Mouse (Mus musculus): ENCODE measurements around the gene Bcl2. TPM values are rescaled to one million over a fixed set of nuclear protein-coding genes. Genes with fewer than 3 reads are reported as not detected.

Gene Bcl2
- polyA plus RNA-seq, 1 experiment from 2014 or later = 11.5 TPM

DNA sequence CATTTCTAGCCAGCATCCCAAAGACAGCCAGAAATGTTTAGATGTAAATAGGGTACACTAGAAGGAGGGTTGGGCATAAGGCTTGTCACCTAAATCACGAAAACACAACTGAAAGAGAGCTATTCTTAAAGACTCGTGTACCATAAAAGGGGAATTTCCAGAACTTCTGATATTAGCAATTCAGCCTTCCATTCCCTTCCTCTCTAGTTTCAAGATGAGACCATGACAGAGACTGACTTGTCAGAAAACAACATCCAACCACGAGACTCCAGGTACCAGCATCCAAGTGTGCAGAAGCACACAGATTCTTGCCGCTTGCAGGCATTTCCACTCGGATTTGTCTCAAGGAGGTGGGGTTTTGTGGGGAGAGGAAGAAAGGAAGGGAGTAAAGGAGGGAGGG lies 146.6 kb downstream of the Bcl2 start:
- no peak for ATAC-seq (ENCODE audit: low FRiP score, low read depth)
- Histone ChIP-seq H3K9me3 (no peaks in the 10 kb centered on the region), H3K4me1 (no peaks in the 10 kb centered on the region), H3K27me3 (replicated peaks) (no peaks in the 10 kb centered on the region), H3K9ac (no peak overlapping the region), H3K4me2 (replicated peaks) (no peak overlapping the region), H3K36me3 (no peaks in the 10 kb centered on the region), H3K27ac (no peak overlapping the region), H3K4me3 (no peak overlapping the region)
- 71% methylated on average over 5 of the region's 5 CpGs for WGBS

DNA sequence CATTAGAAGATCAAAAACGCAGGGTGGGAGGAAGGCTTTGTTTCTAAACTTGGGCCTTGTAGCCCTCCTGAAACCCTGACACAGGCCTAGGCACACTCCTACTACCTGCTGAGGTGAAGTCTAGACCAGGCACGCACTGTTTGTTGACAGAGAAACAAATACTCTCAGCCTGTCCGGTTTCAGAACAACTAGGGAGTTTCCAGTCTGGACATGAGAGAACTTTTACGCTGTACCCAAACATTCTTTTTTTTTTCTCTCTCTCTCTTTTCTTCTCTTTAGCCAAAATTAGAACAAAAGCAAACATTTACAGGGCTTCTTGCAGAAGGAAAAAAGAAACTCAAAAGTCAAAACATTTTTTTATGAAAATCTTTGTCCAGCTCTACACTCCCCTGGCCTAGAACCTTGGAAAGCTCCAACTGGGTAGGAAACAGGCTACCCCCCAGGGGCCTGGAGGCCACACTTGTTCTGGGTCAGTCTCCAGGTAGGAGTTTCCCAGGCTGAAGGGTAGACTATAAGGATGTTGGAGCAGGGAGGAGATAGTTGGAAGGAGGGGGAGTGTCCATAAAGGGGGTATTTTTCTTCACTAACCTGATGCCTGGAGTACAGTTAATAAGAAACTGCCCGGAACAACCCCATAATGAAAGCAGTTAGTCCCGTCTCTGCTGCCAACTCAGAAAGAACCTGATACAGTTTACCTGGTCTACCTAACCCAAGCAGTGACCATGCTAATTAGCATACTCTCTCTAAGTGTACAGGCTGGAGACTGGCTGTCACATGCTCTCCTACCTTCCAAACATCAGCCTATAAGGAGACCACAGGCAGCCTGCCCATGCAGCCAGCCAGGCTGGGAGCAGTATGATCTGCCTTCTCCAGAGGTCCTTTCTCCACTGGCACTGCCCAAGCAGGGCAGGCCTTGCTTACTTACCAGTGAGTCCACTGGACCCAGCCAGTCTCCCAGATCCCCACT lies 147.7 kb downstream of the Bcl2 start:
- Histone ChIP-seq H3K4me3 (no peak overlapping the region), H3K4me1 (no peaks in the 10 kb centered on the region), H3K27ac (no peak overlapping the region), H3K9ac (no peak overlapping the region), H3K9me3 (no peaks in the 10 kb centered on the region), H3K27me3 (replicated peaks) (no peaks in the 10 kb centered on the region), H3K4me2 (replicated peaks) (no peak overlapping the region), H3K36me3 (no peaks in the 10 kb centered on the region)
- 89% methylated on average over 6 of the region's 6 CpGs for WGBS
- ATAC-seq (ENCODE audit: low FRiP score, low read depth) = no peak

DNA sequence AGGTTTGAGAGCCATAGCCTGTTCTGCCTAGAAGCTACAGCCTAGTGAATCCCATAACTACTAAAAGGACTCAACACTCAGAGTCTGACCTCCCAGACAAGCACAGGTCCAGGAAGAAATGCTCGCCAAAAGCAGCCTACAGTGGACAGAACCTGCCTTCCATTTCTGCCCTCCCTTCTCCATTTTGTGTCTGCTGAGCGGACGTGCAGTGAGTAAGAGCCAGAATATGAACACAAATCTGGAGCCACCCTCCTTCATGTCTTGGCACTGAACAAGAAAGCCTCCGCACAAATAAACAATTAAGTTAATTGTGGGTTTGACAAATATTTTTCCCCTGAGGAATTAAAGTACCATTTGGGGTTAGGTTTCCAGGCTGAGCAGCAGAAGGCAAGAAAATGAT lies 148.8 kb downstream of the Bcl2 start:
- Histone ChIP-seq H3K27ac (no peak overlapping the region), H3K4me1 (no peaks in the 10 kb centered on the region), H3K4me2 (replicated peaks) (no peak overlapping the region), H3K9ac (no peak overlapping the region), H3K36me3 (no peaks in the 10 kb centered on the region), H3K27me3 (replicated peaks) (no peaks in the 10 kb centered on the region), H3K4me3 (no peak overlapping the region), H3K9me3 (no peaks in the 10 kb centered on the region)
- 82% methylated on average over 4 of the region's 4 CpGs for WGBS
- ATAC-seq (ENCODE audit: low FRiP score, low read depth) = no peak

DNA sequence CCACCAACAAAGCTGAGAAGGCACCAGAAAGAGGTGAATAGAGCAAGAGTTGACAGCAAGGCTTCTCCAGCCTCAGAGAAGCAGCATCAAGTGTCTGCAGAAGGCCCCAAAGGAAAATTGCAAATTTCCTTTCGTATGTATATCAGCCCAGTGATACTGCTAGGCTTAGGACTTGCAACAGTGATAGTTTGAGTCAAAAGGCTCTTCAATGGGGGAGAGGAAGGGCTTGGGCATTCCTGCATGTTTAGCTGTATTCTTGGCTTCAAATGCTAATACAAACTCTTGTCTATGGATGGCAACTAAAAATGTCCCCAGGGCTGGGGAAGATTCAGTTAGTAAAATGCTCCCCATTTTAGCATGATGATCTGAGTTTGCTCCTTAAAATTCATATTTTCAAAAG lies 149.6 kb downstream of the Bcl2 start:
- Histone ChIP-seq H3K4me2 (replicated peaks) (no peak overlapping the region), H3K27ac (no peak overlapping the region), H3K9me3 (no peaks in the 10 kb centered on the region), H3K4me1 (no peaks in the 10 kb centered on the region), H3K4me3 (no peak overlapping the region), H3K27me3 (replicated peaks) (no peaks in the 10 kb centered on the region), H3K9ac (no peak overlapping the region), H3K36me3 (no peaks in the 10 kb centered on the region)
- 61% methylated on average over 1 of the region's 1 CpGs for WGBS
- no peak for ATAC-seq (ENCODE audit: low FRiP score, low read depth)

DNA sequence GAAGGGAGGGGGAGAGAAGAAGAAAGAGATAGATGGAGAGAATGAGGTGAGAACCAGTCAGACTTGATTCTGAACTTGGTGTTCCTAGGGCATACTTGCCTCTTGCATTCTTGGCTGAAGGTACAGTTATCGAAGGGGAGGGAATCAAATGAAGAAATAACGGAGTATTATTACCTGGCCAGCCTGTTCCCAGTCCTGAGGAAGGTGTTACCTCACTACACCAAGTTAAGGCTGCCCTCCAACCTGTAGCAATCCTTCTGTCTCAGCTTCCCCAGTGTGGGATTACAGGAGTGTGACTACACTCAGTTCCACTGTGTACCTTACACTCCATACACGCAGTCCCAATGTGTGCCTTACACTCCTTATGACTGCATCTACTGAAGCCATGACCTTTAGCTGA lies 151.3 kb downstream of the Bcl2 start:
- 95% methylated on average over 3 of the region's 3 CpGs for WGBS
- Histone ChIP-seq H3K4me1 (no peaks in the 10 kb centered on the region), H3K4me3 (no peak overlapping the region), H3K4me2 (replicated peaks) (no peak overlapping the region), H3K27ac (no peak overlapping the region), H3K9ac (no peak overlapping the region), H3K36me3 (no peaks in the 10 kb centered on the region), H3K9me3 (no peaks in the 10 kb centered on the region), H3K27me3 (replicated peaks) (no peaks in the 10 kb centered on the region)
- no peak for ATAC-seq (ENCODE audit: low FRiP score, low read depth)

DNA sequence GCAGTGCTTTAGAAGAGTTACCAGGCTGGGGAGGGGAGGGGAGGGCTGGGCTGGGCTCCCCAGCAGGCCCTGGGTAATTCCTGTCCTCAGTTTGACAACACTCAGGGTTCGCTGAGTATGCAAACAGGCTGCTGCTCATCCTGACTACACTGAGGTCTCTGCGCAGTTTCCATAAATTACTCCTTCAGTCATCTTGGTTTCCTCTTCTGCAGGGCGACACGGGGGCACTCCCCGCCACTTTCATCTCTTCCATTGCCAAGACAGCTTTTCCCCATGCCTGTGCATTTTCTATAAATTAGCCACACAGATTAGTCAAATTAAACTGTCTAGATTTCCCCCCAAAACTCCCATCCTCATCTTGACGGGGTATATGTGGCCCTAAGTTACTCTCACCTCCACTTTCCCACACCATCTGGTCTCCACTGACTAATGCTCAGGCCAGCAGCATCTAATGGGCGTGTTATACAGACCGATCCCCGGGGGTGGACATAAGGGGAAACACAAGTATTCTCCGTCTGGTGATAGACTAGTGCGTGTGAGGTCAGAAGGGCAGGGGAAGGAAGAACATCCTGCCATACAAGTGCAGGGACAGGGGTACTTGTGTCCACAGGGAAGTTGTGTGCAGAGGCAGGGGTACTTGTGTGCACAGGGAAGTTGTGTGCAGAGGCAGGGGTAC lies 152.9 kb downstream of the Bcl2 start:
- Histone ChIP-seq H3K27me3 (replicated peaks) (no peaks in the 10 kb centered on the region), H3K9me3 (no peaks in the 10 kb centered on the region), H3K36me3 (no peaks in the 10 kb centered on the region), H3K4me1 (no peaks in the 10 kb centered on the region), H3K27ac (no peak overlapping the region), H3K4me3 (no peak overlapping the region), H3K4me2 (replicated peaks) (no peak overlapping the region), H3K9ac (no peak overlapping the region)
- ATAC-seq (ENCODE audit: low FRiP score, low read depth) = no peak
- WGBS = 66% methylated on average over 11 of the region's 11 CpGs

DNA sequence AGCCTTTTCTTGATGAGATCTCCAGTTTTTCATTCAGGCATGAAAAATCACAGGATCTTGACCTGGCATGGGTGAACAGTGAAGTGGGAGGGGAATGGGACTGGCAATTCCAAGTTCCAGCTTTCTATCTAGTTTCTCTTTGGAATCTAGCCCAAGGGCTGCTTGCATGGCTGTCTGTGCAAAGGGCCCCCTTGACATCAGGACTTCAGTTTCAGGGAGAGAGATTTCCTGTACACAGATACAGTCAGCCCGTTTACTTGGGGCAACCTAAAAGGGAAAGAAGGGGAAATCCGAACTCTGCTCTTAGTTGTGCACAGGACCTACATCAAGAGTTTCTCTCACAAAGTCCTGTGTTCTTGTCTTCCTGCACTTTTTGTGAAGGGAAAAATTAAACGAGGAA lies 154.0 kb downstream of the Bcl2 start:
- Histone ChIP-seq H3K4me1 (no peaks in the 10 kb centered on the region), H3K9me3 (no peaks in the 10 kb centered on the region), H3K36me3 (no peaks in the 10 kb centered on the region), H3K27me3 (replicated peaks) (no peaks in the 10 kb centered on the region), H3K4me2 (replicated peaks) (no peak overlapping the region), H3K4me3 (no peak overlapping the region), H3K9ac (no peak overlapping the region), H3K27ac (no peak overlapping the region)
- WGBS = 77% methylated on average over 3 of the region's 3 CpGs
- no peak for ATAC-seq (ENCODE audit: low FRiP score, low read depth)

DNA sequence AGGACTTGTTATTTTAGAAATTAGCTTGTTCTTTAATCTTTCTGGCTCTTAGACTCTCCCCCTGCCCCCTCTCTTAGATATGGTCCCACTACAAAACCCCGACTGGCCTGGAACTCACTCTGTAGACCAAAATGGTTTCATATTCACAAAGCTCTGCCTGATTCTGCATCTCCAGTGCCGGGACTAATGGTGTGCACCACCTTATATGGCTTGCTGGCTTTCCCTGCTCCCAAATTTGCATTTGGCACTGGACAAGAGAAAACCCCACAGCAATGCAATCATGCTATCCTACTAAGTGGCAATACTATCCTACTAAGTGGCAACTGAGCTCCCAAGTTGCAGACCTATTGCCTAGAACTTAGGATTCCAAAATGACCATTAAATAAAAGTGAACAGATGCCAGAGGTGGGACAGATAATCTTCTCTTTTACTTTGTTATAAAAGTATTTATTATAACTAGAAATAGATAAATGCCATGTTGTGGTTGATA lies 154.9 kb downstream of the Bcl2 start:
- Histone ChIP-seq H3K4me1 (no peaks in the 10 kb centered on the region), H3K4me2 (replicated peaks) (no peak overlapping the region), H3K9ac (no peak overlapping the region), H3K36me3 (no peaks in the 10 kb centered on the region), H3K27ac (no peak overlapping the region), H3K27me3 (replicated peaks) (no peaks in the 10 kb centered on the region), H3K4me3 (no peak overlapping the region), H3K9me3 (no peaks in the 10 kb centered on the region)
- WGBS = 89% methylated on average over 2 of the region's 2 CpGs
- no peak for ATAC-seq (ENCODE audit: low FRiP score, low read depth)

DNA sequence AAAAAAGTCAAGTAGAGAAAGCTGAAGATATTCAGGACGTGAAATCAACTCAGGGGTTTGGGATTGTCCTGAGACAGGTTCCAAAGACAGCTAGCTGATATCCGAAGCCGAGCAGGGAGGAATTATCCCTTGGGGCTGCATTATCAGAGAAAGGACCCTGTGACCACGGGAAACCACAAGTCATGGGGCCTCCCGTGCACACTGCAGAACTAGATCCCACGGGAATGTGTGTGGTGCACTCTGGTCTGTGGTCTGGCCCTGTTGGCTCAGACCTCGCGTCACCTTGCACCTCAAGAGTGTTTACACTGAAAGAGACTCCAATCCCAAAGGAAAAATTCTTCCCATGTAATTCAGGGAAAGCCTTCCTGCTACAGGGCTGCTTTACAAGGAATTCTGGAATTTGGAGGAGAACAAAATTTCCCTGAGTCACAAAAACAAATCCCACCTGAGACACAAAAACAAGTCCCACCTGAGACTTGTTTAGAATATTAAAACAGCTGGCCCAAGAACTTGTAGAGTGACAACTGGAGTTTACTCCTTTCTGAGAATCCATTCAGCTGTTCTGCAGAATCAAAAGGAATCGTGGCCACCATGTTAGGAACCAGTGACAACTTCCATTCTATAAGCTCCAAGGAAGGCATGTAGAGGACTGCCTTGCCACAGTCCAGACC lies 158.4 kb downstream of the Bcl2 start:
- no peak overlapping the region for H3K9ac ChIP-seq
- 85% methylated on average over 9 of the region's 9 CpGs for WGBS
- H3K36me3 ChIP-seq = no peaks in the 10 kb centered on the region
- H3K9me3 ChIP-seq = no peaks in the 10 kb centered on the region
- H3K27ac ChIP-seq = no peak overlapping the region
- H3K27me3 ChIP-seq (replicated peaks) = no peaks in the 10 kb centered on the region
- no peak overlapping the region for H3K4me3 ChIP-seq
- H3K4me1 ChIP-seq = no peaks in the 10 kb centered on the region
- ATAC-seq (ENCODE audit: low FRiP score, low read depth) = no peak
- H3K4me2 ChIP-seq (replicated peaks) = no peak overlapping the region

DNA sequence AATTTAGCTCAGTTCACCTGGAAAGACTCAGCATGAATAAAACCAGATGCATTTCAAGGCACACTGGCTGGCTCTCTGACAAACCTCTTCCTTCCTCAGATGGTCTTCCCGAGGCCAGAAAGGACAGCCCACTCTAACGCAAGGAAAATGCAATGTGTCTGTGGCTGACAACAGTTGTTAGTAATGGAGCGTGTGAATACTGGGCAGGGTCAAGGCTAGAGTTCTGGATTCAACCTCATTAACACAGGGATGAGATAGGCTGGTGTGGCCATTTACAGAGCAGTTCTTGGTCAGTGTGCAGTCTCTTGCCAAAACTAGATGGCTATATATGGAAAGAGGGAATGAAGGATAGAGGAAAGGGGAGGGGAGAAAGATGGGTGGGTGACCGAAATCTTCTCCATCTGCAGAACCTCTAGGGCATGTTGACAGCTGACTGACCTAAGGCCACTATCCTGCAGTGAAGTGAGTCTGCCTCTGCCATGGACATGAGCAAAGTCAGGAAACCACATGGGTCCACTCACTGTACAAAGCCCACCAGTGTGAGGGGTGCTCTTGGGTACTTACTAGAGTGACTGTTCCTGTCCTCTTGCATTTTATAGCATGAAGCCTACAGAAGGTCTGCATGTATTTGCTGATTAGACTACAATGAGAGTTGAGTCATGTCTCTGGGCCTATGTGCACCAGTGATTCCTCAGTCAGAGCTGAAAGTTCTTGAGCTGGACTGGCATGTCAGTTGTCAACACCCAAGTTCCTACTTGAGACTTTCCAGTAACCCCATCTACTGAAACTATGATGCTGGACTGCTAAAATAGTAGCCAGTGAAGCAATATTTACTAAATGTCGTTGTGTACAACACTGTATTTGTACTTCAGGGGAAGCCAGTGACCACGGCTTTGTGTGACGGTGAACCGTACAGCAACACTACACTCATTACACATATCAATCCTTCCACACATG lies 159.9 kb downstream of the Bcl2 start:
- no peaks in the 10 kb centered on the region for H3K27me3 ChIP-seq (replicated peaks)
- no peak for ATAC-seq (ENCODE audit: low FRiP score, low read depth)
- no peaks in the 10 kb centered on the region for H3K9me3 ChIP-seq
- H3K27ac ChIP-seq = no peak overlapping the region
- H3K9ac ChIP-seq = no peak overlapping the region
- H3K4me3 ChIP-seq = no peak overlapping the region
- no peaks in the 10 kb centered on the region for H3K4me1 ChIP-seq
- WGBS = 87% methylated on average over 8 of the region's 8 CpGs
- H3K4me2 ChIP-seq (replicated peaks) = no peak overlapping the region
- no peaks in the 10 kb centered on the region for H3K36me3 ChIP-seq

DNA sequence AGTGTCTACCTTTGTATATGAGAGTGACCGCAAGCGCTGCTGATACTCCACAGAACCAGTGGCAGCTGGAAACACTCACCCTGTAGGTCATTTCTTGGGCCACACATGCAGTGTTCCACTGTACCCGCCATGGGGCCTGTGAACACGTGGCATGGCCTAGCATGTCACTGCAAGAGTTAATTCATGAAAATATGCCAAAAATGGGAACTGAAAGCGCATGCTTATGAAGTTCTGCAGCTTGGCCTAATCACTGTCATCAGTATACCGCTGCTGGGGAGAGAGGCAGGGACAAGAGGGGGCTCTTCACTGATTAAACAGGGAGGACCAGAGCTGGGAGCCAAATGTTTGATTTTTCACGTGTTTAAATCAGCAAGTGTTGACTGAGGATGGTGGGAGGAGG lies 161.2 kb downstream of the Bcl2 start:
- 85% methylated on average over 7 of the region's 7 CpGs for WGBS
- no peak for ATAC-seq (ENCODE audit: low FRiP score, low read depth)
- no peak overlapping the region for H3K4me2 ChIP-seq (replicated peaks)
- no peaks in the 10 kb centered on the region for H3K4me1 ChIP-seq
- no peak overlapping the region for H3K9ac ChIP-seq
- no peak overlapping the region for H3K4me3 ChIP-seq
- no peak overlapping the region for H3K27ac ChIP-seq
- H3K36me3 ChIP-seq = no peaks in the 10 kb centered on the region
- H3K27me3 ChIP-seq (replicated peaks) = no peaks in the 10 kb centered on the region
- H3K9me3 ChIP-seq = no peaks in the 10 kb centered on the region

Measured in neural tube, embryonic 12.5 days (tissue).